In genomic region chr13:91461299-91461698, GRCm38 (mm10) we compare ENCODE assay signal across 8 mouse cellular contexts. TPM values are rescaled to one million over a fixed set of nuclear protein-coding genes. Genes with fewer than 3 reads are reported as not detected.
A peak's percentile ranks its signal among the peaks of the same experiment; 100 is the strongest.
DNase-seq lines count a peak whose midpoint lies in the region; ATAC-seq and TF ChIP-seq lines count a peak whose summit lies in the region.

No protein-coding gene starts in this region.

- peak overlapping the region; percentile 87 for H3K27ac ChIP-seq in layer of hippocampus, adult 2 months
- peak overlapping the region; percentile 94 for H3K27ac ChIP-seq in embryonic facial prominence, embryonic 11.5 days (replicated peaks; ENCODE audit: low read depth, low read length)
- peak overlapping the region; percentile 98 for H3K27ac ChIP-seq in limb, embryonic 10.5 days
- H3K27ac ChIP-seq in neural tube, embryonic 13.5 days (replicated peaks), result peak overlapping the region; percentile 97

- H3K9me3 ChIP-seq in embryonic facial prominence, embryonic 11.5 days (replicated peaks; ENCODE audit: control insufficient read depth, low read length), result no peaks in the 10 kb centered on the region
- H3K9me3 ChIP-seq in limb, embryonic 10.5 days (replicated peaks), result no peaks in the 10 kb centered on the region
- H3K9me3 ChIP-seq in neural tube, embryonic 13.5 days, result no peaks in the 10 kb centered on the region

- H3K4me1 ChIP-seq in embryonic facial prominence, embryonic 11.5 days (ENCODE audit: control insufficient read depth, insufficient read depth, low read length), result no peaks in the 10 kb centered on the region; the same call in 1 of the 2 replicates
- H3K4me1 ChIP-seq in limb, embryonic 10.5 days, result peaks cover 39% of the 10 kb centered on the region
- H3K4me1 ChIP-seq in neural tube, embryonic 13.5 days (replicated peaks), result peaks cover 43% of the 10 kb centered on the region

- H3K4me3 ChIP-seq in layer of hippocampus, adult 2 months, result peak overlapping the region; percentile 67
- H3K4me3 ChIP-seq in embryonic facial prominence, embryonic 11.5 days (ENCODE audit: low read depth, low read length), result peak overlapping the region; percentile 95
- H3K4me3 ChIP-seq in limb, embryonic 10.5 days, result peak overlapping the region; percentile 99
- peak overlapping the region; percentile 94 for H3K4me3 ChIP-seq in neural tube, embryonic 13.5 days

- peak overlapping the region; percentile 96 for H3K9ac ChIP-seq in embryonic facial prominence, embryonic 11.5 days (replicated peaks; ENCODE audit: low read length)
- peak overlapping the region; percentile 89 for H3K9ac ChIP-seq in neural tube, embryonic 13.5 days

- H3K4me2 ChIP-seq in embryonic facial prominence, embryonic 11.5 days (ENCODE audit: low read depth, low read length), result peak overlapping the region; percentile 71
- H3K4me2 ChIP-seq in neural tube, embryonic 13.5 days, result peak overlapping the region; percentile 86

- no peak for TF ChIP-seq CTCF in layer of hippocampus, adult 2 months (conservative IDR thresholded peaks at IDR 0.05)

- H3K27me3 ChIP-seq in embryonic facial prominence, embryonic 11.5 days (ENCODE audit: control insufficient read depth, insufficient read depth, low read length), result no peaks in the 10 kb centered on the region
- H3K27me3 ChIP-seq in limb, embryonic 10.5 days (ENCODE audit: low read depth, poor library complexity, severe bottlenecking), result no peaks in the 10 kb centered on the region
- no peaks in the 10 kb centered on the region for H3K27me3 ChIP-seq in neural tube, embryonic 13.5 days

- H3K36me3 ChIP-seq in embryonic facial prominence, embryonic 11.5 days (replicated peaks; ENCODE audit: control insufficient read depth, insufficient read depth, low read depth, low read length), result no peaks in the 10 kb centered on the region
- no peaks in the 10 kb centered on the region for H3K36me3 ChIP-seq in limb, embryonic 10.5 days
- no peaks in the 10 kb centered on the region for H3K36me3 ChIP-seq in neural tube, embryonic 13.5 days

- ATAC-seq in embryonic facial prominence, embryonic 11.5 days (replicated peaks; ENCODE audit: insufficient number of reproducible peaks, low FRiP score, low TSS enrichment, low read depth), result peak; percentile 5; the same call in 1 of the 2 replicates
- peak; percentile 24 for ATAC-seq in neural tube, embryonic 13.5 days (ENCODE audit: low read depth)

- 0% methylated on average over 9 of the region's 61 CpGs for WGBS in embryonic facial prominence, embryonic 11.5 days
- WGBS in limb, embryonic 10.5 days, result 1% methylated on average over 35 of the region's 61 CpGs
- under 1% methylated on average over 32 of the region's 61 CpGs for WGBS in neural tube, embryonic 13.5 days

- DNase-seq in layer of hippocampus, adult 2 months (ENCODE audit: low spot score in 2 of 2), result no peak
- DNase-seq in layer of hippocampus, adult 8-10 months (ENCODE audit: low spot score in 2 of 2), result no peak
- DNase-seq in embryonic facial prominence, embryonic 11.5 days (ENCODE audit: low spot score), result no peak
- no peak for DNase-seq in limb, embryonic 10.5 days (ENCODE audit: low spot score)
- DNase-seq in adrenal gland, postnatal 4 days (ENCODE audit: low spot score in 2 of 2), result no peak
- no peak for DNase-seq in left cerebral cortex, adult 18-20 months (ENCODE audit: low spot score in 2 of 2)
- DNase-seq in adipocyte (ENCODE audit: low spot score), result no peak

RNA-seq across cellular contexts. Expression of gene Ssbp2, which starts 1.2 kb away (rescaled TPM):
- total RNA-seq in layer of hippocampus, adult 2 months (2021), result 100 to 1,000 TPM; 128 to 131 TPM
- total RNA-seq in layer of hippocampus, adult 8-10 months (2022), result 100 to 1,000 TPM; 127 to 141 (median 133) TPM
- 193 and 198 TPM in 2 replicates for polyA plus RNA-seq in embryonic facial prominence, embryonic 11.5 days (2014; fragmentation: Nextera tagmentation; extraction: Ambion mirVana)
- polyA plus RNA-seq in limb, embryonic 10.5 days (2016; fragmentation: Nextera tagmentation; extraction: Ambion mirVana), result 136 and 183 TPM in 2 replicates
- 162 and 172 TPM in 2 replicates for polyA plus RNA-seq in neural tube, embryonic 13.5 days (2015; fragmentation: Nextera tagmentation; extraction: Ambion mirVana)
- 10 to 100 TPM; 42.0 to 50.9 TPM for total RNA-seq in adrenal gland, postnatal 4 days (2021)
- total RNA-seq in left cerebral cortex, adult 18-20 months (2021), result 100 to 1,000 TPM; 147 to 148 TPM
